Mouse (Mus musculus) midbrain, embryonic 11.5 days (tissue): ENCODE measurements around the gene Klhl8. TPM values are rescaled to one million over a fixed set of nuclear protein-coding genes. Genes with fewer than 3 reads are reported as not detected.
"Not testable (repeated sequence)": the region's sequence is repeated elsewhere in the genome, so short reads cannot be mapped to it uniquely, and the experiment has no call there.

Experiments used
- ATAC-seq: fragments of 200-750 bp; cut with Nextera tagmentation; 2 replicates; pipeline ENCODE4 v1.8.0; 2017; ENCODE audit warnings: moderate TSS enrichment, moderate library complexity; ENCODE audit not compliant: low FRiP score
- DNase-seq: peaks from one replicate; pipeline ENCODE4 v3.0.0; 2015; ENCODE audit warnings: low spot score; ENCODE audit errors: missing footprints
- H3K27ac ChIP-seq: fragments of 300-500 bp; sonication (generic); 2 replicates; pipeline ENCODE4 v1.5.1; 2014; ENCODE audit warnings: low read depth, low read length
- H3K27me3 ChIP-seq: fragments of 300-500 bp; sonication (generic); 2 replicates; pipeline ENCODE4 v1.6.1; 2014; ENCODE audit warnings: mild to moderate bottlenecking, low read length, moderate library complexity, mixed read lengths; ENCODE audit not compliant: control insufficient read depth, insufficient read depth
- H3K36me3 ChIP-seq: fragments of 300-500 bp; sonication (generic); 2 replicates; pipeline ENCODE4 v1.6.1; 2014; ENCODE audit warnings: mild to moderate bottlenecking, low read length, moderate library complexity, mixed read lengths; ENCODE audit not compliant: control insufficient read depth, insufficient read depth
- H3K4me1 ChIP-seq: fragments of 300-500 bp; sonication (generic); 2 replicates; pipeline ENCODE4 v1.6.1; 2014; ENCODE audit warnings: low read length; ENCODE audit not compliant: control insufficient read depth, insufficient read depth
- H3K4me2 ChIP-seq: fragments of 300-500 bp; sonication (generic); 2 replicates; pipeline ENCODE4 v1.6.1; 2014; ENCODE audit warnings: mild to moderate bottlenecking, moderate library complexity
- H3K4me3 ChIP-seq: fragments of 300-500 bp; sonication (generic); 2 replicates; pipeline ENCODE4 v1.5.1; 2014; ENCODE audit warnings: low read depth, low read length
- H3K9ac ChIP-seq: fragments of 300-500 bp; sonication (generic); 2 replicates; pipeline ENCODE4 v1.6.1; 2014; ENCODE audit warnings: low read length
- H3K9me3 ChIP-seq: fragments of 300-500 bp; sonication (generic); 2 replicates; pipeline ENCODE4 v1.6.1; 2016; ENCODE audit warnings: low read length; ENCODE audit not compliant: control insufficient read depth
- WGBS: fragments of 180-500 bp; shearing (Covaris S2); extraction: QIAGEN DNeasy Blood & Tissue Kit; methylation state at CpG from one replicate; pipeline ENCODE4 v1.1.7; 2014; 5-methylcytosine and 5-hydroxymethylcytosine counted together
- polyA plus RNA-seq: library from polyadenylated mRNA; unstranded; fragments of >200 nt; fragmentation: Nextera tagmentation; extraction: Ambion mirVana; gene quantifications from 2 replicates; pipeline ENCODE4 v1.2.1, GENCODE M21; 2014

The Klhl8 gene
- polyA plus RNA-seq: 16.5 and 16.9 TPM in 2 replicates

GRCm38 (mm10) chr5:103910748-103911409, at the start of gene Klhl8:
Gene Klhl8, minus strand, starts transcription at chr5:103911259.
- peak within 1 kb of the TSS; percentile 83 for H3K4me3 ChIP-seq
- H3K27ac ChIP-seq: 0 out of 2 replicates have a peak within 1 kb of the TSS, but pooled peaks have one; percentile 30
- under 1% methylated on average over 73 of the region's 86 CpGs for WGBS

GRCm38 (mm10) chr5:103954638-103955037, 43.6 kb upstream of the Klhl8 start:
- Histone ChIP-seq H3K27ac (no peak overlapping the region), H3K36me3 (no peaks in the 10 kb centered on the region), H3K9me3 (no peaks in the 10 kb centered on the region), H3K4me2 (no peak overlapping the region), H3K4me1 (no peaks in the 10 kb centered on the region), H3K9ac (no peak overlapping the region), H3K27me3 (no peaks in the 10 kb centered on the region), H3K4me3 (no peak overlapping the region)
- ATAC-seq (no peak), DNase-seq (no peak)
- 84% methylated on average over 5 of the region's 5 CpGs for WGBS

More at GRCm38 (mm10) chr5:103910748-103911409, at the start of gene Klhl8:
- DNase-seq (peak; percentile 99), ATAC-seq (peak; percentile 98)
- Histone ChIP-seq H3K4me1 (peaks cover 5% of the 10 kb centered on the region; the same call in 1 of the 2 replicates), H3K27me3 (no peaks in the 10 kb centered on the region; the same call in 1 of the 2 replicates), H3K9me3 (no peaks in the 10 kb centered on the region), H3K4me2 (peak within 1 kb of the TSS; percentile 83), H3K36me3 (no peaks in the 10 kb centered on the region), H3K9ac (peak within 1 kb of the TSS; percentile 87)

GRCm38 (mm10) chr5:103953135-103954083, 42.4 kb upstream of the Klhl8 start:
- DNase-seq (no peak), ATAC-seq (no peak)

GRCm38 (mm10) chr5:103950138-103950537, 39.1 kb upstream of the Klhl8 start:
- H3K27me3 ChIP-seq, H3K4me2 ChIP-seq, ATAC-seq, H3K4me1 ChIP-seq, H3K27ac ChIP-seq, H3K36me3 ChIP-seq, H3K9ac ChIP-seq, DNase-seq, H3K4me3 ChIP-seq, H3K9me3 ChIP-seq: not testable (repeated sequence)
- WGBS: 93% methylated on average over 15 of the region's 15 CpGs

More at GRCm38 (mm10) chr5:103953135-103954083, 42.4 kb upstream of the Klhl8 start:
- Histone ChIP-seq H3K27me3 (no peaks in the 10 kb centered on the region), H3K27ac (no peak overlapping the region), H3K9me3 (no peaks in the 10 kb centered on the region), H3K36me3 (no peaks in the 10 kb centered on the region), H3K4me2 (no peak overlapping the region), H3K9ac (no peak overlapping the region), H3K4me1 (no peaks in the 10 kb centered on the region), H3K4me3 (no peak overlapping the region)
- WGBS: 91% methylated on average over 10 of the region's 10 CpGs

- Histone ChIP-seq H3K9me3 (no peaks in the 10 kb centered on the region), H3K27me3 (no peaks in the 10 kb centered on the region), H3K4me3 (no peak overlapping the region), H3K36me3 (no peaks in the 10 kb centered on the region), H3K4me2 (no peak overlapping the region), H3K4me1 (peaks cover 7% of the 10 kb centered on the region; the same call in 1 of the 2 replicates), H3K27ac (no peak overlapping the region), H3K9ac (no peak overlapping the region)
- ATAC-seq: no peak
- DNase-seq: no peak
- WGBS: 39% methylated on average over 6 of the region's 6 CpGs
These were observed 32.1 kb upstream of the Klhl8 start for GRCm38 (mm10) chr5:103943183-103943582.

- Histone ChIP-seq H3K36me3 (no peaks in the 10 kb centered on the region), H3K9ac (no peak overlapping the region), H3K9me3 (no peaks in the 10 kb centered on the region), H3K4me2 (no peak overlapping the region), H3K27me3 (no peaks in the 10 kb centered on the region), H3K4me1 (peaks cover 13% of the 10 kb centered on the region; the same call in 1 of the 2 replicates), H3K4me3 (no peak overlapping the region), H3K27ac (no peak overlapping the region)
- ATAC-seq: no peak
- WGBS: 77% methylated on average over 1 of the region's 1 CpGs
- no peak for DNase-seq
These were observed 28.8 kb upstream of the Klhl8 start for GRCm38 (mm10) chr5:103939856-103940255.

- peak overlapping the region; percentile 23; the same call in 1 of the 2 replicates for H3K4me2 ChIP-seq
- H3K36me3 ChIP-seq: no peaks in the 10 kb centered on the region
These were observed 28.2 kb upstream of the Klhl8 start for GRCm38 (mm10) chr5:103939350-103939652.

GRCm38 (mm10) chr5:103938547-103939349, 27.7 kb upstream of the Klhl8 start:
- Histone ChIP-seq H3K4me1 (peaks cover 13% of the 10 kb centered on the region; the same call in 1 of the 2 replicates), H3K27me3 (no peaks in the 10 kb centered on the region), H3K4me2 (peak overlapping the region; percentile 23; the same call in 1 of the 2 replicates), H3K27ac (peak overlapping the region; percentile 52), H3K36me3 (no peaks in the 10 kb centered on the region), H3K9me3 (no peaks in the 10 kb centered on the region), H3K4me3 (no peak overlapping the region), H3K9ac (no peak overlapping the region)
- DNase-seq (peak; percentile 88), ATAC-seq (peak; percentile 88)
- 35% methylated on average over 11 of the region's 11 CpGs for WGBS

More at GRCm38 (mm10) chr5:103939350-103939652, 28.2 kb upstream of the Klhl8 start:
- Histone ChIP-seq H3K4me1 (peaks cover 13% of the 10 kb centered on the region; the same call in 1 of the 2 replicates), H3K4me3 (no peak overlapping the region), H3K27me3 (no peaks in the 10 kb centered on the region), H3K9me3 (no peaks in the 10 kb centered on the region), H3K9ac (no peak overlapping the region), H3K27ac (0 out of 2 replicates have a peak overlapping the region, but pooled peaks have one; percentile 52)
- peak; percentile 55 for ATAC-seq
- WGBS: 73% methylated on average over 7 of the region's 7 CpGs
- DNase-seq: no peak
